Mouse (Mus musculus): ENCODE results near the gene Gan. TPM values are rescaled to one million over a fixed set of nuclear protein-coding genes. Genes with fewer than 3 reads are reported as not detected.

The Gan gene
- total RNA-seq (2014; rRNA removed; ENCODE audit: low replicate concordance), result 3.1 and 4.0 TPM in 2 replicates
- 0.60 and 0.99 TPM in 2 replicates for polyA plus RNA-seq (2015; fragmentation: Nextera tagmentation; extraction: Ambion mirVana)

- Histone ChIP-seq H3K4me3 (ENCODE audit: low read depth, low read length) (peak within 1 kb of the TSS; percentile 73), H3K4me2 (ENCODE audit: low read depth, low read length) (peak within 1 kb of the TSS; percentile 89), H3K27ac (ENCODE audit: low read depth) (peak within 1 kb of the TSS; percentile 81), H3K9me3 (replicated peaks; ENCODE audit: control insufficient read depth, low read length) (no peaks in the 10 kb centered on the region), H3K4me1 (ENCODE audit: control insufficient read depth, insufficient read depth) (peaks cover 17% of the 10 kb centered on the region), H3K9ac (replicated peaks; ENCODE audit: low read depth, low read length) (peak within 1 kb of the TSS; percentile 68), H3K27me3 (ENCODE audit: control insufficient read depth, insufficient read depth, low read length) (no peaks in the 10 kb centered on the region), H3K36me3 (replicated peaks; ENCODE audit: control insufficient read depth, insufficient read depth, low read length) (no peaks in the 10 kb centered on the region)
- DNase-seq (ENCODE audit: low spot score), result peak; percentile 19
- ATAC-seq (ENCODE audit: insufficient read depth, low read depth), result peak; percentile 55
- no peak for TF ChIP-seq CTCF (IDR thresholded peaks at IDR 0.05; ENCODE audit: low read depth)
- no peak for TF ChIP-seq EP300 (IDR thresholded peaks at IDR 0.05; ENCODE audit: low read depth)
- under 1% methylated on average over 36 of the region's 65 CpGs for WGBS
Measured at GRCm38 (mm10) chr8:117158135-117158761, at the start of gene Gan. TSS of gene Gan (plus strand) at chr8:117158135.

GRCm38 (mm10) chr8:117109018-117109711, 48.8 kb upstream of the Gan start:
- Histone ChIP-seq H3K4me3 (ENCODE audit: low read depth, low read length) (no peak overlapping the region), H3K27ac (ENCODE audit: low read depth) (no peak overlapping the region), H3K27me3 (ENCODE audit: control insufficient read depth, insufficient read depth, low read length) (no peaks in the 10 kb centered on the region), H3K4me1 (ENCODE audit: control insufficient read depth, insufficient read depth) (no peaks in the 10 kb centered on the region), H3K36me3 (replicated peaks; ENCODE audit: control insufficient read depth, insufficient read depth, low read length) (no peaks in the 10 kb centered on the region), H3K9ac (replicated peaks; ENCODE audit: low read depth, low read length) (no peak overlapping the region), H3K4me2 (ENCODE audit: low read depth, low read length) (no peak overlapping the region), H3K9me3 (replicated peaks; ENCODE audit: control insufficient read depth, low read length) (no peaks in the 10 kb centered on the region)
- 91% methylated on average over 19 of the region's 19 CpGs for WGBS
- ATAC-seq (ENCODE audit: insufficient read depth, low read depth) (no peak), DNase-seq (ENCODE audit: low spot score) (no peak)
- TF ChIP-seq EP300 (IDR thresholded peaks at IDR 0.05; ENCODE audit: low read depth), result no peak
- peak; percentile 7; the same call in 1 of the 2 replicates for TF ChIP-seq CTCF (IDR thresholded peaks at IDR 0.05; ENCODE audit: low read depth)

- Histone ChIP-seq H3K9ac (replicated peaks; ENCODE audit: low read depth, low read length) (no peak overlapping the region), H3K4me2 (ENCODE audit: low read depth, low read length) (peak overlapping the region; percentile 31; the same call in 1 of the 2 replicates), H3K4me1 (ENCODE audit: control insufficient read depth, insufficient read depth) (no peaks in the 10 kb centered on the region), H3K9me3 (replicated peaks; ENCODE audit: control insufficient read depth, low read length) (no peaks in the 10 kb centered on the region), H3K36me3 (replicated peaks; ENCODE audit: control insufficient read depth, insufficient read depth, low read length) (no peaks in the 10 kb centered on the region), H3K4me3 (ENCODE audit: low read depth, low read length) (no peak overlapping the region), H3K27me3 (ENCODE audit: control insufficient read depth, insufficient read depth, low read length) (no peaks in the 10 kb centered on the region), H3K27ac (ENCODE audit: low read depth) (no peak overlapping the region)
- no peak for DNase-seq (ENCODE audit: low spot score)
- TF ChIP-seq CTCF (IDR thresholded peaks at IDR 0.05; ENCODE audit: low read depth) (peak; percentile 57), EP300 (IDR thresholded peaks at IDR 0.05; ENCODE audit: low read depth) (no peak)
- ATAC-seq (ENCODE audit: insufficient read depth, low read depth), result no peak
- 52% methylated on average over 16 of the region's 16 CpGs for WGBS
Measured at GRCm38 (mm10) chr8:117109801-117110390, 48.0 kb upstream of the Gan start.

GRCm38 (mm10) chr8:117111641-117112040, 46.3 kb upstream of the Gan start:
- TF ChIP-seq CTCF (IDR thresholded peaks at IDR 0.05; ENCODE audit: low read depth), result no peak
- no peak for TF ChIP-seq EP300 (IDR thresholded peaks at IDR 0.05; ENCODE audit: low read depth)
- no peaks in the 10 kb centered on the region for H3K27me3 ChIP-seq (ENCODE audit: control insufficient read depth, insufficient read depth, low read length)
- no peaks in the 10 kb centered on the region for H3K9me3 ChIP-seq (replicated peaks; ENCODE audit: control insufficient read depth, low read length)
- no peaks in the 10 kb centered on the region for H3K36me3 ChIP-seq (replicated peaks; ENCODE audit: control insufficient read depth, insufficient read depth, low read length)
- H3K9ac ChIP-seq (replicated peaks; ENCODE audit: low read depth, low read length), result no peak overlapping the region
- H3K27ac ChIP-seq (ENCODE audit: low read depth), result no peak overlapping the region
- 47% methylated on average over 3 of the region's 3 CpGs for WGBS
- peaks cover 9% of the 10 kb centered on the region; the same call in 1 of the 2 replicates for H3K4me1 ChIP-seq (ENCODE audit: control insufficient read depth, insufficient read depth)
- DNase-seq (ENCODE audit: low spot score), result no peak
- H3K4me3 ChIP-seq (ENCODE audit: low read depth, low read length), result no peak overlapping the region
- no peak overlapping the region for H3K4me2 ChIP-seq (ENCODE audit: low read depth, low read length)
- no peak for ATAC-seq (ENCODE audit: insufficient read depth, low read depth)

GRCm38 (mm10) chr8:117112261-117112660, 45.7 kb upstream of the Gan start:
- no peak overlapping the region for H3K27ac ChIP-seq (ENCODE audit: low read depth)
- H3K9ac ChIP-seq (replicated peaks; ENCODE audit: low read depth, low read length), result no peak overlapping the region
- no peaks in the 10 kb centered on the region for H3K27me3 ChIP-seq (ENCODE audit: control insufficient read depth, insufficient read depth, low read length)
- H3K9me3 ChIP-seq (replicated peaks; ENCODE audit: control insufficient read depth, low read length), result no peaks in the 10 kb centered on the region
- peaks cover 9% of the 10 kb centered on the region; the same call in 1 of the 2 replicates for H3K4me1 ChIP-seq (ENCODE audit: control insufficient read depth, insufficient read depth)
- no peaks in the 10 kb centered on the region for H3K36me3 ChIP-seq (replicated peaks; ENCODE audit: control insufficient read depth, insufficient read depth, low read length)
- TF ChIP-seq EP300 (IDR thresholded peaks at IDR 0.05; ENCODE audit: low read depth) (no peak), CTCF (IDR thresholded peaks at IDR 0.05; ENCODE audit: low read depth) (no peak)
- H3K4me3 ChIP-seq (ENCODE audit: low read depth, low read length), result no peak overlapping the region
- 59% methylated on average over 8 of the region's 8 CpGs for WGBS
- ATAC-seq (ENCODE audit: insufficient read depth, low read depth), result no peak
- no peak overlapping the region for H3K4me2 ChIP-seq (ENCODE audit: low read depth, low read length)
- no peak for DNase-seq (ENCODE audit: low spot score)
